Mouse (Mus musculus) limb, embryonic 15.5 days (tissue): ENCODE measurements around the gene Vdr. TPM values are rescaled to one million over a fixed set of nuclear protein-coding genes. Genes with fewer than 3 reads are reported as not detected.

Experiments
- ATAC-seq: fragments of 200-750 bp; cut with Nextera tagmentation; 2 replicates; pipeline ENCODE4 v1.8.0; 2017; ENCODE audit warnings: low read depth, moderate TSS enrichment; ENCODE audit not compliant: insufficient number of reproducible peaks, low FRiP score, low TSS enrichment
- H3K27ac ChIP-seq: fragments of 300-500 bp; sonication (generic); 2 replicates; pipeline ENCODE4 v1.5.1; 2015; ENCODE audit warnings: moderate library complexity, mild to moderate bottlenecking, inconsistent platforms
- H3K27me3 ChIP-seq: fragments of 300-500 bp; sonication (generic); 2 replicates; pipeline ENCODE4 v1.6.1; 2015; ENCODE audit warnings: inconsistent platforms
- H3K36me3 ChIP-seq: fragments of 300-500 bp; sonication (generic); 2 replicates; pipeline ENCODE4 v1.6.1; 2015; ENCODE audit warnings: inconsistent platforms
- H3K4me1 ChIP-seq: fragments of 300-500 bp; sonication (generic); 2 replicates; pipeline ENCODE4 v1.6.1; 2015; ENCODE audit warnings: inconsistent platforms
- H3K4me2 ChIP-seq: fragments of 300-500 bp; sonication (generic); 2 replicates; pipeline ENCODE4 v1.6.1; 2015; ENCODE audit warnings: mild to moderate bottlenecking, inconsistent platforms
- H3K4me3 ChIP-seq: fragments of 300-500 bp; sonication (generic); 2 replicates; pipeline ENCODE4 v1.5.1; 2015; ENCODE audit warnings: mild to moderate bottlenecking, inconsistent platforms
- H3K9ac ChIP-seq: fragments of 300-500 bp; sonication (generic); 2 replicates; pipeline ENCODE4 v1.6.1; 2015; ENCODE audit warnings: inconsistent platforms
- H3K9me3 ChIP-seq: fragments of 300-500 bp; sonication (generic); 2 replicates; pipeline ENCODE4 v1.6.1; 2016; ENCODE audit warnings: inconsistent platforms
- WGBS: fragments of 180-500 bp; shearing (Covaris S2); methylation state at CpG from one replicate; pipeline ENCODE4 v1.1.7; 2015; 5-methylcytosine and 5-hydroxymethylcytosine counted together
- polyA plus RNA-seq: library from polyadenylated mRNA; unstranded; fragments of >200 nt; fragmentation: Nextera tagmentation; extraction: Ambion mirVana; gene quantifications from 2 replicates; pipeline ENCODE4 v1.2.1, GENCODE M21; 2015

The Vdr gene
- polyA plus RNA-seq, 1 experiment from 2014 or later = 3.4 TPM

DNA sequence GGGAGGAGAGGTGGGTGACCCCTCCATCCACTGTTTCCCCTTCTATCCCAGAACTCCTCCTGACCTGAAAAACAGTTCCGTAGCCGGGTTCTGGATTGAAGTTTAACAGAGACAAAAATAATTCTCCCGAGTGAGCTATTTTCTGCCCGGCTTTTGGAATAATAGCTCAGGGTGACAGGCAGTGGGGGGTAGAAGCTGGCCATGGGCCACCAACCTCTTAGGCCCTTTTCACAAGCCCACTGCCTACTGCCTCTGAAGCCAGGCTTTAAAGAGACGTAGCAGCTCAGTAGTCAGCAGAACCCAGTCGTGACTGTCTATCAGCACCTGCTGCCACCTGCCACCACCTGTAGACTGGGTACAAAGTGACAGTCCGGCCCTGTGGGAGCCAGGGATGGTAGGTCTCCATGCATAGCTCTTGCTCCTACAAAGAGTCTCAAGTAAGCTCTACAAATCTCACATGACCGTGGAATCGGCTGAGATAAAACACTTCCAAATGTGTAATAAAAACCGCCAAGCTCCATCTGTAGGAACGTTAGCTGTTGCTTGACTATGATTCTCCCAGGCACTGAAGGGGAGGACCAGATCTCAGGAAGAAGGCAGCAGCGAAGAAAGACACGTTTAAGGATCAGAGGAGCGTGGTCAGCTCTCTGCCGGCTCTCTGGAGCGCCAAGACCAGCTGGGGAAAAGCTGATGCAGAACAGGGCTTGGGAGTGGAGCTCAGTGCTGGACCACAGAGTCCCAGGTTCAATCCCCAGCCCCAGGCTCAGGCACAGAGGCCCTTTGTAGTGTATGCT is 13.4 kb downstream of the Vdr start:
- Histone ChIP-seq H3K4me2 (no peak overlapping the region), H3K9me3 (no peaks in the 10 kb centered on the region), H3K9ac (no peak overlapping the region), H3K4me1 (peaks cover 14% of the 10 kb centered on the region), H3K27me3 (no peaks in the 10 kb centered on the region), H3K36me3 (no peaks in the 10 kb centered on the region), H3K27ac (no peak overlapping the region), H3K4me3 (no peak overlapping the region)
- no peak for ATAC-seq
- WGBS = 51% methylated on average over 16 of the region's 16 CpGs

DNA sequence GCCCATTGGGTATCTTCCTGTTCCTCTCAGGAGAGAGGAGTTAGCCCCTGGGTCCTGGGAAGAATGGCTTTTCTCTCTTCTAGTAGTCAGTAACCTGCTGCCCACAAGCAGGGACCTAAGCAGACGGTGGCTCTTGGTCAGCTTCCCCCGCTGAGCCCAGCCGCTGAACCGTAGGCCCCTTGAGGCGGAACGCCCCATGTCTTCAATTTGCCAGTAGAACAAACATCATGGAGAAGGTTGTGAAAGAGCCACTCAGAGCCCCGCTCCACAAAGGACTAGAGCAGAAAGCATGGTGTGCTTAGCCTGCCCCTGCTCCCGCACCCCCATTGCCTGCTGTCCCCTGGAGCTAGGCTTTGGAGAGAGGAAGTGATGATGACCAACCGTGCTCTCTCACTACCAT is 14.1 kb downstream of the Vdr start:
- 84% methylated on average over 9 of the region's 9 CpGs for WGBS
- Histone ChIP-seq H3K36me3 (no peaks in the 10 kb centered on the region), H3K9ac (no peak overlapping the region), H3K4me2 (no peak overlapping the region), H3K4me1 (peaks cover 14% of the 10 kb centered on the region), H3K27me3 (no peaks in the 10 kb centered on the region), H3K27ac (no peak overlapping the region), H3K9me3 (no peaks in the 10 kb centered on the region), H3K4me3 (no peak overlapping the region)
- no peak for ATAC-seq

DNA sequence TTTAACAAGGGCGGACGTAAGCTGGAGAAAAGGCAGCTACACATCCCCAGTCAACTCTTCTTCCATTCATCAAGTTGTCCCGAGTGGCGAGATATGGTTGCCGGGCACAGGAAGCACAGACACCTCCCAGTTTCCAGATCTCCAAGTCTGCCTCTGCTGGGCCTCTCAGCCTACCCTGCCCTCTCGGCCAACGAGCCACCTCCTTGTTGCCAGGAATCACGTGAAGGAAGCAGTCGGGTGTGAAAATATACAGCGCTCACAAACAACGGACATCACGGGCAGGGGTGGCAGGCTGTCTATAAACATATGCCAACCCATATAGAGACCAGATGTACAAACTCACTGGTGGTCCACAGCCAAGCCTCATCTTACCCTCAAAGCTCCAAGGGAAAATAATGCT is 14.6 kb downstream of the Vdr start:
- peaks cover 14% of the 10 kb centered on the region for H3K4me1 ChIP-seq
- no peaks in the 10 kb centered on the region for H3K9me3 ChIP-seq
- no peak overlapping the region for H3K4me3 ChIP-seq

GRCm38 (mm10) chr15:97892506-97892905 is 17.9 kb downstream of the Vdr start:
- no peak overlapping the region for H3K9ac ChIP-seq
- no peaks in the 10 kb centered on the region for H3K27me3 ChIP-seq
- no peak overlapping the region for H3K27ac ChIP-seq
- H3K9me3 ChIP-seq = no peaks in the 10 kb centered on the region
- no peak overlapping the region for H3K4me3 ChIP-seq
- ATAC-seq = no peak
- no peak overlapping the region for H3K4me2 ChIP-seq
- WGBS = 58% methylated on average over 8 of the region's 8 CpGs
- no peaks in the 10 kb centered on the region for H3K36me3 ChIP-seq
- peaks cover 7% of the 10 kb centered on the region for H3K4me1 ChIP-seq

More for the DNA sequence above, 14.6 kb downstream of the Vdr start:
- H3K4me2 ChIP-seq = no peak overlapping the region
- no peaks in the 10 kb centered on the region for H3K27me3 ChIP-seq
- ATAC-seq = no peak
- WGBS = 74% methylated on average over 12 of the region's 12 CpGs
- H3K27ac ChIP-seq = no peak overlapping the region
- H3K36me3 ChIP-seq = no peaks in the 10 kb centered on the region
- no peak overlapping the region for H3K9ac ChIP-seq

DNA sequence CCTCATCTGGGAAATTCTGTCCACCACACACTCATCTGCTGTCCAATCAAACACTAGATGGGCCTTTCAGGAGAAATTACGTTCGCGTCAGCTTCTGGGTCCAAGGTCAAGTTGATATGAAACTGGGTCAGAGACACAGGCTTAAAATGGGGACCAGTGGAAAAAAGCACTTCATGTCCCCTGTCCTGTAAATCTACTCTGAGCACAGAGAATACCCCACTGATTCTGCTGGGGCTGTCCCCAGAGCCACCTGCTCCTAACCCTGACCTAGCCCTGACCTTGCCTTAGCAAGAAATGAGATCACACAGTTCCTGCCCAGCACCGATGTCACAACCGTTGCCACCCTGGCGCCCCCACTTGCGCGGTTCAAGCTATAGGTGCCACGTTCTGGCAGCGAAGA is 20.0 kb downstream of the Vdr start:
- Histone ChIP-seq H3K36me3 (no peaks in the 10 kb centered on the region), H3K27ac (no peak overlapping the region), H3K9me3 (no peaks in the 10 kb centered on the region), H3K4me1 (no peaks in the 10 kb centered on the region), H3K4me3 (no peak overlapping the region), H3K9ac (no peak overlapping the region), H3K27me3 (no peaks in the 10 kb centered on the region), H3K4me2 (no peak overlapping the region)
- ATAC-seq = no peak
- 92% methylated on average over 10 of the region's 10 CpGs for WGBS

DNA sequence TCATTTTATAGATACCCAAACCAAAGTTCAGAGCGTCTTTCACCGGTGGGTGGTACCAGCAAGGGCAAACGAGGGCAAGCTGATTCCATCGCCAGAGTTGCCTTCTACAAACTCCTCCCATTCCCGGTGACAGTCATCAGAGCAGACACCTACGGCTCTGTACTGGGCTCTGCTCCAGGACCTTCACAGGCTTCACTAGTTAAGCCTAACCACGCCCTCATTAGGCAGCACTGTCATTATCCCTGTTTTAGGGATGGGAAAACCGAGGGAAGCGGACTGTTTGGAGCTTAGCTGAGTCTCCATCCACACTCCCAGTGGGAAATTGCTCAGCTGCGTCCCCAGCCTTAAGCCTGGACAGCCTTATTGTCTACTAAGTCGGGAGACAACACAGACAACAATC is 20.4 kb downstream of the Vdr start:
- WGBS = 60% methylated on average over 11 of the region's 11 CpGs
- no peaks in the 10 kb centered on the region for H3K27me3 ChIP-seq
- H3K27ac ChIP-seq = no peak overlapping the region
- H3K4me2 ChIP-seq = no peak overlapping the region
- no peak overlapping the region for H3K4me3 ChIP-seq
- H3K9ac ChIP-seq = no peak overlapping the region
- no peaks in the 10 kb centered on the region for H3K4me1 ChIP-seq
- no peak for ATAC-seq
- no peaks in the 10 kb centered on the region for H3K36me3 ChIP-seq
- H3K9me3 ChIP-seq = no peaks in the 10 kb centered on the region

DNA sequence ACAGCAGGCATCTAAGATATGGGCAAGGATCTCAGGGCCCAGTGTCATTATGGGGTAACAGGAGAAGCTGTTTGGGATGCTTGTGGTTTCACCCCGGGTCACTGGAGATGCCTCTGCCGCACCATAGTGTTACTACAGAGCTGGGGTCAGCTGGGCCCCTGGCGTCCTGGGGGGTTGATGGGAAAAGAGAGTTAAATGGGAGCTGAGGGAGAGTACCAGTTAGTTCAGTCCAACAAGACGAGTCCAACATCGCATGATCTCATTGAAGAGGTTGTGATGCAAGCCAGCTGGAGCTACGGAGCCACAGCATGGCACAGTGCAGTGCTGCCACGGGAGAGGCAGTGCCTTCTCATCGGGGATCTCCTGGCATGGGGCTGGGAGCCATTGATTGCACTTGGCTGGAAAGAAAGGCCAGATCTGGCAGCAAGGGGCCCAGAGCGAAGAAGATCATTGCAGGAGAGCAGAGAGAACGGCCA is 22.9 kb downstream of the Vdr start:
- H3K27me3 ChIP-seq = no peaks in the 10 kb centered on the region
- WGBS = 73% methylated on average over 10 of the region's 10 CpGs
- no peak overlapping the region for H3K4me2 ChIP-seq
- ATAC-seq = no peak
- H3K4me3 ChIP-seq = no peak overlapping the region
- no peak overlapping the region for H3K27ac ChIP-seq
- no peaks in the 10 kb centered on the region for H3K9me3 ChIP-seq
- H3K4me1 ChIP-seq = no peaks in the 10 kb centered on the region
- no peaks in the 10 kb centered on the region for H3K36me3 ChIP-seq
- no peak overlapping the region for H3K9ac ChIP-seq

- H3K4me2 ChIP-seq = no peak overlapping the region
- no peak overlapping the region for H3K27ac ChIP-seq
- 91% methylated on average over 8 of the region's 8 CpGs for WGBS
- H3K4me3 ChIP-seq = no peak overlapping the region
- no peaks in the 10 kb centered on the region for H3K4me1 ChIP-seq
- no peaks in the 10 kb centered on the region for H3K36me3 ChIP-seq
- no peaks in the 10 kb centered on the region for H3K27me3 ChIP-seq
- H3K9ac ChIP-seq = no peak overlapping the region
- H3K9me3 ChIP-seq = no peaks in the 10 kb centered on the region
- ATAC-seq = no peak
Observed at GRCm38 (mm10) chr15:97881423-97881822, 29.0 kb downstream of the Vdr start.

- Histone ChIP-seq H3K4me3 (no peak overlapping the region), H3K9ac (no peak overlapping the region), H3K27ac (no peak overlapping the region), H3K9me3 (no peaks in the 10 kb centered on the region), H3K27me3 (no peaks in the 10 kb centered on the region), H3K36me3 (no peaks in the 10 kb centered on the region), H3K4me2 (no peak overlapping the region), H3K4me1 (no peaks in the 10 kb centered on the region)
- 77% methylated on average over 9 of the region's 9 CpGs for WGBS
- no peak for ATAC-seq
Observed at GRCm38 (mm10) chr15:97880441-97880840, 30.0 kb downstream of the Vdr start.

GRCm38 (mm10) chr15:97878696-97879328 is 31.6 kb downstream of the Vdr start:
- Histone ChIP-seq H3K27ac (no peak overlapping the region), H3K4me1 (no peaks in the 10 kb centered on the region), H3K9ac (no peak overlapping the region), H3K36me3 (no peaks in the 10 kb centered on the region), H3K27me3 (no peaks in the 10 kb centered on the region), H3K9me3 (no peaks in the 10 kb centered on the region), H3K4me3 (no peak overlapping the region), H3K4me2 (no peak overlapping the region)
- WGBS = 55% methylated on average over 7 of the region's 7 CpGs
- ATAC-seq = peak; percentile 14; the same call in 1 of the 2 replicates

- Histone ChIP-seq H3K27me3 (no peaks in the 10 kb centered on the region), H3K4me1 (no peaks in the 10 kb centered on the region), H3K27ac (no peak overlapping the region), H3K36me3 (no peaks in the 10 kb centered on the region), H3K9ac (no peak overlapping the region), H3K9me3 (no peaks in the 10 kb centered on the region), H3K4me3 (no peak overlapping the region), H3K4me2 (no peak overlapping the region)
- ATAC-seq = no peak
- 75% methylated on average over 8 of the region's 8 CpGs for WGBS
Observed at GRCm38 (mm10) chr15:97875784-97876183, 34.6 kb downstream of the Vdr start.

GRCm38 (mm10) chr15:97873717-97874116 is 36.7 kb downstream of the Vdr start:
- Histone ChIP-seq H3K36me3 (no peaks in the 10 kb centered on the region), H3K4me1 (no peaks in the 10 kb centered on the region), H3K27me3 (no peaks in the 10 kb centered on the region), H3K4me3 (no peak overlapping the region), H3K4me2 (no peak overlapping the region), H3K27ac (no peak overlapping the region), H3K9ac (no peak overlapping the region), H3K9me3 (no peaks in the 10 kb centered on the region)
- no peak for ATAC-seq
- 62% methylated on average over 9 of the region's 9 CpGs for WGBS
